In genomic region chr17:25210006-25210405, GRCm38 (mm10) we compare ENCODE assay signal across 29 mouse cellular contexts. TPM values are rescaled to one million over a fixed set of nuclear protein-coding genes. Genes with fewer than 3 reads are reported as not detected.
"Had no signal": no experiment of that assay in that cellular context is flagged by ENCODE, and none has a peak within 500 bp of the region (broad histone marks: within the 10 kb centered on the region; RNA-seq: fewer than 3 reads in every experiment).

No protein-coding gene starts in this region.

- H3K27me3 ChIP-seq: intestine, embryonic 15.5 days; limb, embryonic 13.5 days; liver, embryonic 12.5 days; liver, embryonic 15.5 days; lung, embryonic 15.5 days; megakaryocyte, embryonic 14.5 days; midbrain, embryonic 13.5 days; neural tube, embryonic 13.5 days; stomach, embryonic 15.5 days had no signal

- H3K27ac ChIP-seq: intestine, embryonic 15.5 days; limb, embryonic 10.5 days; limb, embryonic 13.5 days; liver, embryonic 12.5 days; liver, embryonic 15.5 days; lung, embryonic 15.5 days; midbrain, embryonic 10.5 days; midbrain, embryonic 13.5 days; neural tube, embryonic 13.5 days; stomach, embryonic 15.5 days had no signal

- DNase-seq: kidney, adult 11 months; liver; lung, adult 18-20 months; retina, postnatal 1 day; right cerebral cortex, postnatal 25 days; spleen, adult 18-20 months; thymus, postnatal 25 days had no signal

- H3K4me1 ChIP-seq: intestine, embryonic 15.5 days; limb, embryonic 10.5 days; limb, embryonic 13.5 days; liver, embryonic 12.5 days; liver, embryonic 15.5 days; lung, embryonic 15.5 days; midbrain, embryonic 10.5 days; midbrain, embryonic 13.5 days; neural tube, embryonic 13.5 days; stomach, embryonic 15.5 days had no signal

- H3K4me3 ChIP-seq: intestine, embryonic 15.5 days; limb, embryonic 10.5 days; limb, embryonic 13.5 days; liver, embryonic 12.5 days; liver, embryonic 15.5 days; lung, embryonic 15.5 days; megakaryocyte, embryonic 14.5 days; midbrain, embryonic 10.5 days; midbrain, embryonic 13.5 days; myocyte; neural tube, embryonic 13.5 days; stomach, embryonic 15.5 days had no signal

RNA-seq across cellular contexts. Expression of gene Gm38655, which starts 34.7 kb away (rescaled TPM):
- total RNA-seq: layer of hippocampus, postnatal 14 days; left cerebral cortex, adult 18-20 months; left cerebral cortex, postnatal 25 days; monocyte, adult 5-6 weeks; neutrophil, adult 5-6 weeks had no signal
- polyA plus RNA-seq: hindbrain, embryonic 16.5 days; kidney, embryonic 14.5 days; large intestine, adult 2 months; limb, embryonic 10.5 days; limb, embryonic 13.5 days; liver, embryonic 12.5 days; liver, embryonic 15.5 days; midbrain, embryonic 10.5 days; midbrain, embryonic 13.5 days; midbrain, embryonic 16.5 days; myocyte; neural tube, embryonic 13.5 days; thymus, postnatal 0 days had no signal
